12 mouse cellular contexts compared by ENCODE assay signal in the genomic region with DNA sequence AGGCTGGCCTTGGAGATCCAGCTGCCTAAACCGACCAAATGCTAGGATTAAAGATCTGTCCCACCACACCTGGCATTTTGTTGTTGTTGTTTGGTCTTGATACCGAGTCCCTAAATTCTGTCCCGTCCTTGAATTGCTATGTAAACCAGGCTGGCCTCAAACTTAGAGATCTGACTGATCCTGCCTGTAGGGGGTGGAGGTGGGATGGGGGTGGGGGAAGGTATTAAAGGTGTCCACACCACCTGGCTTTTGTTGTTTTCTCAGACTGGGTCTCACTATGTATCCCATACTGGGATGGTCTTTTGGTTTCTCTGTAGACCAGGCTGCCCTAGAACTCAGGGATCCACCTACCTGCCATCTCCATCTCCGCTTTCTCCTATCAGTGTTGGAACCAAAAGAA. TPM values are rescaled to one million over a fixed set of nuclear protein-coding genes. Genes with fewer than 3 reads are reported as not detected.
DNase-seq lines count a peak whose midpoint lies in the region; ATAC-seq lines count a peak whose summit lies in the region.
"Had no signal": no experiment of that assay in that cellular context is flagged by ENCODE, and none has a peak within 500 bp of the region (broad histone marks: within the 10 kb centered on the region; RNA-seq: fewer than 3 reads in every experiment).

No protein-coding gene starts in this region.

- H3K27me3 ChIP-seq in heart, embryonic 11.5 days (ENCODE audit: control insufficient read depth, insufficient read depth, low read length), result no peaks in the 10 kb centered on the region
- H3K27me3 ChIP-seq in midbrain, embryonic 12.5 days, result no peaks in the 10 kb centered on the region
- no peaks in the 10 kb centered on the region for H3K27me3 ChIP-seq in midbrain, embryonic 16.5 days (ENCODE audit: control insufficient read depth, insufficient read depth, low read depth, low read length)
- H3K27me3 ChIP-seq in limb, embryonic 10.5 days (ENCODE audit: low read depth, poor library complexity, severe bottlenecking), result no peaks in the 10 kb centered on the region

- peaks cover 22% of the 10 kb centered on the region for H3K4me1 ChIP-seq in heart, embryonic 11.5 days (ENCODE audit: control insufficient read depth, insufficient read depth, low read length)
- peaks cover 45% of the 10 kb centered on the region for H3K4me1 ChIP-seq in midbrain, embryonic 12.5 days
- H3K4me1 ChIP-seq in midbrain, embryonic 16.5 days (ENCODE audit: control insufficient read depth, insufficient read depth, low read length), result peaks cover 30% of the 10 kb centered on the region
- H3K4me1 ChIP-seq in limb, embryonic 10.5 days, result peaks cover 48% of the 10 kb centered on the region

- peak; percentile 78 for DNase-seq in heart, adult 11 months
- no peak for DNase-seq in limb, embryonic 10.5 days (ENCODE audit: low spot score)
- DNase-seq in adrenal gland, postnatal 36 days, result no peak
- DNase-seq in cerebellum, postnatal 14 days, result no peak
- no peak for DNase-seq in layer of hippocampus, postnatal 36 days
- DNase-seq: kidney, adult 2 months; layer of hippocampus, adult 9-11 months; retina, postnatal 1 day; spleen, adult 18-20 months had no signal

- H3K9me3 ChIP-seq in heart, embryonic 11.5 days (replicated peaks; ENCODE audit: control insufficient read depth, low read length), result no peaks in the 10 kb centered on the region
- no peaks in the 10 kb centered on the region for H3K9me3 ChIP-seq in midbrain, embryonic 12.5 days
- no peaks in the 10 kb centered on the region for H3K9me3 ChIP-seq in midbrain, embryonic 16.5 days (replicated peaks; ENCODE audit: control insufficient read depth, low read length, poor library complexity, severe bottlenecking)
- H3K9me3 ChIP-seq in limb, embryonic 10.5 days (replicated peaks), result no peaks in the 10 kb centered on the region

- no peak overlapping the region for H3K27ac ChIP-seq in heart, embryonic 11.5 days (ENCODE audit: low read depth, low read length)
- H3K27ac ChIP-seq in midbrain, embryonic 12.5 days (replicated peaks), result no peak overlapping the region
- no peak overlapping the region for H3K27ac ChIP-seq in midbrain, embryonic 16.5 days (ENCODE audit: low read length)
- no peak overlapping the region for H3K27ac ChIP-seq in limb, embryonic 10.5 days

- no peaks in the 10 kb centered on the region for H3K36me3 ChIP-seq in heart, embryonic 11.5 days (ENCODE audit: control insufficient read depth, insufficient read depth, low read length)
- no peaks in the 10 kb centered on the region for H3K36me3 ChIP-seq in midbrain, embryonic 12.5 days
- H3K36me3 ChIP-seq in midbrain, embryonic 16.5 days (ENCODE audit: control insufficient read depth, insufficient read depth, low read length), result no peaks in the 10 kb centered on the region
- peaks cover 8% of the 10 kb centered on the region for H3K36me3 ChIP-seq in limb, embryonic 10.5 days

- H3K9ac ChIP-seq in heart, embryonic 11.5 days (ENCODE audit: low read depth, low read length), result no peak overlapping the region
- H3K9ac ChIP-seq in midbrain, embryonic 12.5 days (replicated peaks), result no peak overlapping the region
- no peak overlapping the region for H3K9ac ChIP-seq in midbrain, embryonic 16.5 days (ENCODE audit: low read depth, low read length)

- H3K4me3 ChIP-seq in heart, embryonic 11.5 days (ENCODE audit: low read depth, low read length), result no peak overlapping the region
- no peak overlapping the region for H3K4me3 ChIP-seq in midbrain, embryonic 12.5 days
- no peak overlapping the region for H3K4me3 ChIP-seq in midbrain, embryonic 16.5 days (ENCODE audit: low read depth, low read length)
- H3K4me3 ChIP-seq in limb, embryonic 10.5 days, result peak overlapping the region; percentile 88

- no peak overlapping the region for H3K4me2 ChIP-seq in heart, embryonic 11.5 days
- H3K4me2 ChIP-seq in midbrain, embryonic 12.5 days (replicated peaks), result peak overlapping the region; percentile 93
- no peak overlapping the region for H3K4me2 ChIP-seq in midbrain, embryonic 16.5 days (ENCODE audit: low read length)

- 41% methylated on average over 4 of the region's 4 CpGs for WGBS in heart, embryonic 11.5 days (ENCODE audit: insufficient replicate concordance)
- 38% methylated on average over 4 of the region's 4 CpGs for WGBS in midbrain, embryonic 12.5 days
- 36% methylated on average over 4 of the region's 4 CpGs for WGBS in midbrain, embryonic 16.5 days
- WGBS in limb, embryonic 10.5 days, result 31% methylated on average over 4 of the region's 4 CpGs

- ATAC-seq in heart, embryonic 11.5 days (replicated peaks; ENCODE audit: insufficient number of reproducible peaks, low FRiP score, low TSS enrichment), result no peak
- ATAC-seq in midbrain, embryonic 12.5 days (ENCODE audit: low FRiP score, low read depth), result no peak
- no peak for ATAC-seq in midbrain, embryonic 16.5 days

RNA-seq across cellular contexts. Expression of gene Bend3, which starts 2.5 kb away (rescaled TPM):
- 3.9 and 4.1 TPM in 2 replicates for polyA plus RNA-seq in heart, embryonic 11.5 days (2014; fragmentation: Nextera tagmentation; extraction: Ambion mirVana)
- polyA plus RNA-seq in midbrain, embryonic 12.5 days (2016; fragmentation: Nextera tagmentation; extraction: Ambion mirVana), result 8.0 and 9.8 TPM in 2 replicates
- 3.1 TPM in 2 replicates for polyA plus RNA-seq in midbrain, embryonic 16.5 days (2015; fragmentation: Nextera tagmentation; extraction: Ambion mirVana)
- 10.6 and 11.4 TPM in 2 replicates for polyA plus RNA-seq in limb, embryonic 10.5 days (2016; fragmentation: Nextera tagmentation; extraction: Ambion mirVana)
- total RNA-seq in adrenal gland, postnatal 36 days (2021), result 1 to 10 TPM; 6.1 to 6.2 TPM
- 1 to 10 TPM; 5.1 to 5.4 TPM for total RNA-seq in layer of hippocampus, postnatal 36 days (2021)

RNA-seq across cellular contexts. Expression of gene Gm9803, which starts 42.7 kb away (rescaled TPM):
- polyA plus RNA-seq in heart, embryonic 11.5 days (2014; fragmentation: Nextera tagmentation; extraction: Ambion mirVana), result 11.5 and 22.7 TPM in 2 replicates
- polyA plus RNA-seq in midbrain, embryonic 12.5 days (2016; fragmentation: Nextera tagmentation; extraction: Ambion mirVana), result 11.5 and 15.8 TPM in 2 replicates
- 16.6 and 23.4 TPM in 2 replicates for polyA plus RNA-seq in midbrain, embryonic 16.5 days (2015; fragmentation: Nextera tagmentation; extraction: Ambion mirVana)
- 11.1 and 14.8 TPM in 2 replicates for polyA plus RNA-seq in limb, embryonic 10.5 days (2016; fragmentation: Nextera tagmentation; extraction: Ambion mirVana)
- total RNA-seq in adrenal gland, postnatal 36 days (2021), result 10 to 100 TPM in 1 of 2 experiments, not detected in 1; 12.0 TPM
- total RNA-seq in layer of hippocampus, postnatal 36 days (2021), result 1 to 10 TPM; 3.2 to 7.6 TPM

RNA-seq across cellular contexts. Expression of gene 1700021F05Rik, which starts 59.6 kb away (rescaled TPM):
- polyA plus RNA-seq in heart, embryonic 11.5 days (2014; fragmentation: Nextera tagmentation; extraction: Ambion mirVana), result 93.8 and 106 TPM in 2 replicates
- 59.1 and 62.8 TPM in 2 replicates for polyA plus RNA-seq in midbrain, embryonic 12.5 days (2016; fragmentation: Nextera tagmentation; extraction: Ambion mirVana)
- polyA plus RNA-seq in midbrain, embryonic 16.5 days (2015; fragmentation: Nextera tagmentation; extraction: Ambion mirVana), result 64.3 and 68.7 TPM in 2 replicates
- 59.7 and 63.5 TPM in 2 replicates for polyA plus RNA-seq in limb, embryonic 10.5 days (2016; fragmentation: Nextera tagmentation; extraction: Ambion mirVana)
- total RNA-seq in adrenal gland, postnatal 36 days (2021), result 10 to 100 TPM; 65.3 to 67.7 TPM
- 10 to 100 TPM; 42.3 to 43.8 TPM for total RNA-seq in layer of hippocampus, postnatal 36 days (2021)
